Mouse (Mus musculus) C2C12 (cell line): ENCODE measurements around the gene Lgals1. TPM values are rescaled to one million over a fixed set of nuclear protein-coding genes. Genes with fewer than 3 reads are reported as not detected.

ENCODE experiments used
- H3K27me3 ChIP-seq: one replicate; pipeline ENCODE4 v1.6.1; 2011; ENCODE audit not compliant: control insufficient read depth, insufficient read depth, insufficient read length
- H3K36me3 ChIP-seq: one replicate; pipeline ENCODE4 v1.6.1; 2011; ENCODE audit not compliant: control insufficient read depth, insufficient read depth
- H3K4me3 ChIP-seq: one replicate; pipeline ENCODE4 v1.5.1; 2011; ENCODE audit warnings: mild to moderate bottlenecking, control low read depth; ENCODE audit not compliant: poor library complexity, insufficient read depth, severe bottlenecking
- H3K79me2 ChIP-seq: one replicate; pipeline ENCODE4 v1.6.1; 2011; ENCODE audit not compliant: control insufficient read depth, insufficient read depth
- H3K79me3 ChIP-seq: one replicate; pipeline ENCODE4 v1.6.1; 2011; ENCODE audit warnings: low read depth, control low read depth
- H3ac ChIP-seq: one replicate; pipeline ENCODE3; 2011; ENCODE audit warnings: low read depth; ENCODE audit not compliant: control insufficient read depth, insufficient read length
- CEBPB ChIP-seq: IDR thresholded peaks from one replicate; pipeline ENCODE4 v1.6.1; 2011; ENCODE audit warnings: low read depth, mild to moderate bottlenecking, control low read depth, moderate library complexity
- CTCF ChIP-seq: IDR thresholded peaks from one replicate; pipeline ENCODE4 v1.5.1; 2011; ENCODE audit not compliant: control insufficient read depth, insufficient read depth, insufficient read length
- FOSL1 ChIP-seq: IDR thresholded peaks from one replicate; pipeline ENCODE4 v1.8.0; 2011; ENCODE audit warnings: mild to moderate bottlenecking, low read length; ENCODE audit not compliant: poor library complexity, insufficient read depth, severe bottlenecking
- MAX ChIP-seq: IDR thresholded peaks from one replicate; pipeline ENCODE4 v1.6.1; 2011; ENCODE audit warnings: mild to moderate bottlenecking, control low read depth
- MYOD1 ChIP-seq: IDR thresholded peaks from one replicate; pipeline ENCODE4 v1.6.1; 2011; ENCODE audit warnings: low read depth; ENCODE audit not compliant: control insufficient read depth, insufficient read length
- MYOG ChIP-seq: IDR thresholded peaks from one replicate; pipeline ENCODE4 v1.6.1; 2011; ENCODE audit not compliant: control insufficient read depth, insufficient read length; ENCODE audit errors: extremely low read depth
- USF1 ChIP-seq: IDR thresholded peaks from one replicate; pipeline ENCODE4 v1.6.1; 2011; ENCODE audit warnings: low read depth, mild to moderate bottlenecking, control low read depth, moderate library complexity
- polyA plus RNA-seq: library from polyadenylated mRNA; unstranded; fragments of >200 nt; fragmentation: generic; extraction: Trizol; gene quantifications from one replicate; pipeline ENCODE4 v1.2.1, GENCODE M21; 2012; ENCODE audit warnings: missing spikeins

The Lgals1 gene
- polyA plus RNA-seq, 1 experiment: 18,755 TPM

- Histone ChIP-seq H3K36me3 (peaks cover 33% of the 10 kb centered on the region), H3ac (no peak overlapping the region), H3K79me3 (peaks cover 36% of the 10 kb centered on the region)
Observed at GRCm38 (mm10) chr15:78930801-78931426, 4.4 kb downstream of the Lgals1 start.

GRCm38 (mm10) chr15:78931577-78931976 is 5.1 kb downstream of the Lgals1 start:
- TF ChIP-seq MYOD1 (no peak), MAX (peak; percentile 65), CTCF (peak; percentile 80), FOSL1 (peak; percentile 17), USF1 (no peak)
- Histone ChIP-seq H3K79me2 (peaks cover 52% of the 10 kb centered on the region), H3ac (no peak overlapping the region), H3K4me3 (no peak overlapping the region), H3K79me3 (peaks cover 41% of the 10 kb centered on the region), H3K27me3 (no peaks in the 10 kb centered on the region), H3K36me3 (peaks cover 37% of the 10 kb centered on the region)

More at GRCm38 (mm10) chr15:78930801-78931426, 4.4 kb downstream of the Lgals1 start:
- TF ChIP-seq MYOD1: peak; percentile 43
- TF ChIP-seq MAX: peak; percentile 31
- peak; percentile 0 for TF ChIP-seq USF1
- no peak for TF ChIP-seq CEBPB
- no peak for TF ChIP-seq MYOG
- TF ChIP-seq FOSL1: no peak
- Histone ChIP-seq H3K79me2 (peaks cover 47% of the 10 kb centered on the region), H3K27me3 (no peaks in the 10 kb centered on the region), H3K4me3 (no peak overlapping the region)

- peak within 1 kb of the TSS; percentile 92 for H3ac ChIP-seq
- H3K79me2 ChIP-seq: peaks cover 28% of the 10 kb centered on the region
- TF ChIP-seq MYOG (no peak), MAX (peak; percentile 92), CTCF (no peak), USF1 (peak; percentile 29)
- peak within 1 kb of the TSS; percentile 92 for H3K4me3 ChIP-seq
- peaks cover 45% of the 10 kb centered on the region for H3K36me3 ChIP-seq
- H3K27me3 ChIP-seq: no peaks in the 10 kb centered on the region
- H3K79me3 ChIP-seq: peaks cover 15% of the 10 kb centered on the region
Observed at GRCm38 (mm10) chr15:78934784-78935320, 8.3 kb downstream of the Lgals1 start, which contains the start of gene Nol12. TSS of gene Nol12 (plus strand) at chr15:78934933.

- peaks cover 24% of the 10 kb centered on the region for H3K79me2 ChIP-seq
- no peak for TF ChIP-seq MAX
- no peak for TF ChIP-seq MYOD1
- no peak for TF ChIP-seq MYOG
- no peak for TF ChIP-seq CEBPB
- no peak for TF ChIP-seq FOSL1
- TF ChIP-seq CTCF: no peak
- no peak for TF ChIP-seq USF1
- H3K27me3 ChIP-seq: no peaks in the 10 kb centered on the region
- no peak overlapping the region for H3K4me3 ChIP-seq
- H3K79me3 ChIP-seq: peaks cover 14% of the 10 kb centered on the region
- H3K36me3 ChIP-seq: peaks cover 52% of the 10 kb centered on the region
- H3ac ChIP-seq: no peak overlapping the region
Observed at GRCm38 (mm10) chr15:78936403-78936802, 9.9 kb downstream of the Lgals1 start.

- peaks cover 60% of the 10 kb centered on the region for H3K36me3 ChIP-seq
- peaks cover 24% of the 10 kb centered on the region for H3K79me2 ChIP-seq
Observed at GRCm38 (mm10) chr15:78937311-78937710, 10.8 kb downstream of the Lgals1 start.

DNA sequence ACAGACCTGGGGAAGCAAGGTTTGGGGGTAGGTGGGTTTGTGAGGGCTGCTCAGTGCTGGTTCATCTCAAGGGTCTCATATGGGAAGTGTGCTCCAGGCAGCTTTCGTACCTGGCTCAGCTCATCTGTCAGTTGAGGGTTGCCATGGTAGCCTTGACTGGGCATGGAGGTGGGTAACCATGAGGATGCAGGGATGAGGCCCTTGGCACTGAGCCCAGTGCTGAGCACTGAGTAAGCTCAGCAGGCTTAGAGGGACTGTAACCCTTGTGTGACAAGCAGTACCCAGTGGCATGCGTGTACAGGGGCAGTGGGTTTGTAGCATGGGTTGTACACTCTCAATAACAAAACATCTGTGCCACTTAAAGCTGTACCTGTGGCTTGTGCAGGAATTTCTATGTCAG is 11.4 kb downstream of the Lgals1 start:
- Histone ChIP-seq H3K27me3 (no peaks in the 10 kb centered on the region), H3K36me3 (peaks cover 60% of the 10 kb centered on the region), H3K79me2 (peaks cover 24% of the 10 kb centered on the region), H3ac (no peak overlapping the region), H3K79me3 (peaks cover 14% of the 10 kb centered on the region), H3K4me3 (no peak overlapping the region)
- no peak for TF ChIP-seq FOSL1
- TF ChIP-seq MAX: no peak
- no peak for TF ChIP-seq MYOD1
- TF ChIP-seq USF1: no peak

More at GRCm38 (mm10) chr15:78937311-78937710, 10.8 kb downstream of the Lgals1 start:
- TF ChIP-seq FOSL1 (no peak), CTCF (no peak), MYOD1 (no peak), MAX (no peak), MYOG (no peak), CEBPB (no peak), USF1 (no peak)
- H3K4me3 ChIP-seq: no peak overlapping the region
- peaks cover 14% of the 10 kb centered on the region for H3K79me3 ChIP-seq
- no peaks in the 10 kb centered on the region for H3K27me3 ChIP-seq
- H3ac ChIP-seq: peak overlapping the region; percentile 38
